Mouse (Mus musculus) liver, postnatal 0 days (tissue): Measurements from ENCODE around the gene Ccdc158.

ENCODE experiments used
- CTCF ChIP-seq: sonication (generic); IDR thresholded peaks from 2 replicates; pipeline ENCODE4 v1.5.1; 2016; ENCODE audit warnings: antibody characterized with exemption, low read depth
- EP300 ChIP-seq: IDR thresholded peaks from 2 replicates; pipeline ENCODE4 v1.6.1; 2016; ENCODE audit warnings: antibody characterized with exemption, low read depth, mild to moderate bottlenecking

- TF ChIP-seq CTCF = no peak
- TF ChIP-seq EP300 = peak; percentile 43; the same call in 1 of the 2 replicates
Measured at GRCm38 (mm10) chr5:92607492-92608229, 67.4 kb downstream of the Ccdc158 start.
